Mouse (Mus musculus): ENCODE measurements around the gene Ccdc117.
"Not testable (repeated sequence)": the region's sequence is repeated elsewhere in the genome, so short reads cannot be mapped to it uniquely, and the experiment has no call there.

Ccdc117 gene

DNA sequence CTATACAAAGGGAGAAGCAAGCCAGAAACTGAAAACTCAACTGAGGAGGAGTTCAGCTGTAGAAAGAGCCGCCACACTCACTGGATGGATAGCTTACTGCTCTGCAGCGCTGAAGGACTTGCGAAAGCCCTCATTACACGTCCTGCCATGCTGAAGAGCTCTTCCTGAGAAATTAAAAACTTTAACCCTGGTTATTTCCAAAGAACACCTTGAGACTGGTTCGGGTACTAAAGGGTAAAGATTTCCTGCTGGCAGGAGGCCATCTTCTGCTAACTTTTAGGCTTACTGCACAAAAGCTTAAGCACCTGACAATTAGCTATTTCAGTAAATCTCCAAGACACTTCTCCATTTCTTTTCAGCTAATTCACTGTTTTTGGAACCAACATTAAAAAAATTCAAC, 11.8 kb downstream of the Ccdc117 start:
- DNase-seq, result no peak

DNA sequence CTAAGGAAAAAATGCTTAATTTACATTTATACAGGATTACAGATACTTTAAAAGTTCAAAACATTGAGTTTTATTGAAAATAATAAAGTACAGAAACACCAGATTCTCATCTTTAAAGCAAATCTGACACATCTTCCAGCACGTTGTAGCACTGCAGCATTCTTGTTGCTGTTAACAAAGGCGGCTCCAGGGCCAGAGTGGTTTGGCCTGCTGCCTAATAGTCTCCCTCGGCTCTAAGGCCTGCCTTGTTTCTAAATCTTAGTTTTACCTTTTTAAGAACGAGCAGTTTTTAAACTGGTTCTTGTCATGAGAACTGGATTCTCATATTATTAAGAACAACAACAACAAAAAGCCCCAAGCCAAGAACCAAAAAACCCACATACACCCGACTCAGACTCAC, 13.1 kb downstream of the Ccdc117 start:
- DNase-seq, result no peak

DNA sequence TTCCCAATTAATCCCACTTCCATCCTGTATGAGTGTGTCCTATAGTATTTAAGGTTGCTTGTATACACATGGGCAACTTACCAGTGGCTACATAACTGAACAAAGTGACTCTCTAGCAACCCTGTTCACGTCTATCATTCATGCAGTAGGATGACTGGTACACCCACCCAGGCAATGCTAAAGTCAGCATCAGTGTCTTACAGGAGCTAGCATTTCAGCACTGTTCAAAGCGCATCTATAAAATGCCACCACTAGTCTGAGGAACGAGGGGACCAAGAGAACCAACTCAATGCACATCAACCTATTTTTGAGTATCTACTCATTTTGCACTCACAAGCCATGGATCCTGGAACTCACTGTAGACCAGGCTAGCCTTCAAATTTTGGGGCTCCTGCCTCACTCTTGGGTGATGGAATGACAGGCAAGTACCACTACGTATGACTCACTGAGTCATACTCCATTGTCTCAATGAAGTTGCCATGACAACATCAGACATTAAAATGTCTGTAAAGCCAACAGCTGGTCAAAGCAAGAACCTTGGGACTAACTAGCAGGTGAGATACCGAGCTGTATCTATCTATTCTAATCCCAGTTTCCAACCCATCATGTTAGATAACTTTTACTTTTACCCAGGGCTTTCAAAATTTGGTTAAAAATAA, 14.0 kb downstream of the Ccdc117 start:
- no peak for DNase-seq

DNA sequence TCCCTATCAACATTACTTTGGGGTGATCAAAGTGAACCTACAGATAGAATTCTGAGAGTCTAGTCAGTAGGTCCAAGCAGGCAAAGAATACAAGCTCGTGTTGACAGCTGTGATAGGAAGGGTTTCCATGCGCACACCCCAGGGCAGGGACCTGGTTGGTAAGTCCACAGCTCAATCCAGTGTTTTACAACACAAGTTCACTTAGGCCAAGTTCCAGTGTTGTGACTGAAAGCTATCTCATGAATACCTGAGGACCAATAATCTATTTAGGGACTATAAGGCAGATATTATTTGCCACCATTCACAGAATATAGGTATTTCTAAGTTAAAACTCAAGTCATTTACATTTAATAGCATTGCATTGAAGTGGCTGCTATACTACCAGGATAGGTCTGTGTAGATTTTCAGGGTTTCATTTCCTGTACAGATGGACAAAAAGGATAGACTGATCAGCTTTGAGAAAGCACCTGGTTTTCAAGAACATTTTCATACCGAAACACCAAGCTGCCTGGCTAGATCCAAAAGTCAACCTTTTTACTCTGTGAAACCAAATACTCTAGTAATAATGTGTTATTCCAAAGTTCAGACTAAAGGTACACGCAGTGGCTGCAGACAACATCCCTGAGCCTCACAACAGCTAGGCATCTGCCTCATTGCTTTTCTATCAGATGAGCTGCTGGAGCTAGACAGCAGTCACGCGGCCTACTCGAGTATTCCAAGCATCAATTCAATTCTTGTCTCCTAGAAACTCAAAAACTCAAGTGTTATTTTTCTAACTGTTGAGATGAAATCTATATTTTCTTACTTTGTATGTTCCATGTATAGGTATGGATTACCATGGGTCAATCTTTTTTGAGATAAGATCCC, 15.2 kb downstream of the Ccdc117 start:
- no peak for DNase-seq

DNA sequence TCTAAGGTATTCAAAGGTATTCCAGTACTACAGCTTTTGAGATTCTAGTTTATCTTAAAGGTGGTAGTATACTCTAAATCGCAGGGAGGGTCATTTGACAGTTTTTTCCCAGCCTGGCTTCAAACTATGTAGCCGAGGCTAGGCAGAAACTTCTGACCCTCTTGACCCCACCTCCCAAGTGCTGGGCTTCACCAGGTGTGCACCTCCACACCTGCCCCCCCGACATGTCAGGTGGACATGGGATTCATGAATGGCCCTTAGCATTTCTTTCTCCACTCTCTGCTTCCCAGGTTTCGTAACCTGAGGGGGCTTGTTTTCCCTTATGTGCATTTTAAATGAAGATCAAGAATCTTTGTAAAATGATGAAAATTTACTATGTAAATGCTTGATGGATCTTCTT, 16.6 kb downstream of the Ccdc117 start:
- DNase-seq, result no peak

DNA sequence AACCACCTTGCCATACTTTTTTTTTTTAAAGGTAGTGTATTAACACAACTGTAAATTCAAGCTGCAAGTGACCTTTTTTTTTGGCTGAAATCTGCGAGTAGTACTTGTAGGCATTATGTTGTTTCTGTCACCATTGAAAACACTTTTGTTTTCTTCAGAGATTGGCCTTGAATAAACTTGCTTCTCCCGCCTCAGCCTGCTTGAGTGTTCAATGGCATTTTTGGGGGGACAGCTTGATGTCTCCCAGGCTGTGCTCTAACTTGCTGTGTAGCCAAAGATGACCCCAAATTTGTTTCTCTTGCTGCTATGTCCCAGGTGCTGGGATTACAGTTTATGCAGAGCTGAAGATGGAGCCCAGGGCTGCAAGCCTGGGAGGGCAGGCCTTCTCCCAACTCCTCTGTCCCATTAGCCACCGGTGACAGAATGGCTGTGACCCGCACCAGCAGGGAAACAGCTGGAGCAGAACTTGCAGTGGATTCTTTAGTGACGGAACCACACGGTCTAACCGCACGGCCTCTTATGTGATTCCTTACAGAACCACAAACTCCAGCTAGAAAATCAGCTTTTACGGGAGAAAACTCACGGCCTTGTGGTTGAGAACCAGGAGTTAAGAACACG, 19.1 kb downstream of the Ccdc117 start:
- no peak for DNase-seq

DNA sequence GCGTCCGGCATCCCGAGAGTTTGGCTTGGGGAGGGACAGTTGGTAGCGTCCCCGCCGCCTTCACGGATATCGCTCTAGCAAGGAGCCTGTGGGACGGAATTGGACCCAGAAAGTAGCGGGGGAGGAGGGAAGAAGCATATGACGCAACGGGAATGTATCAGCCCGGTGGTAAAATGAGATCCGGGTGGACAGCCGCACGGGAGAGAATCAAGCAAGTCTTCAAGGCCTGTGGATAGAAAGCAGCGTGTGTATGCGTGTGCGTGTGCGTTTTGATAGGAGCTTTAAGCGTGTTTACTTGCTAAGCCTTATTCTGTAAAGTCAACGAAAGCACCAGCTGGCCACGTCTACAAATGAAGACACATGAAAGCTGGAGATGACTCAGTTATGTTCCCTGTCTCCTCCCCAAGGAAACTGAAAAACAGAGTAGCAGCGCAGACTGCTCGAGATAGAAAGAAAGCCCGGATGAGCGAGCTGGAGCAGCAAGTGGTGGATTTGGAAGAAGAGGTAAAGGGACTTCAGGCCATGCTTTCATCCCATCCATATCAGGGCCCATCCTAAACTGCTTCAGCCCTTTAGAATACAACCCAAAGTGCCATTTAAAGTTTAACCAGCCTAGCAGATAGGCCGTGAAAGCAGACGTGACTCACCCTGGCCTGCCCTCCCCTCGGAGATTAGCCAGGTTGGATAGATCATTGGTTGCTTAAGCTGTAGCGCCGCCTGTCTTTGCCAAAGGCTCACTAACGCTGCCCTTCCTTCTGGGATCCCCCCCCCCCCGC, 20.3 kb downstream of the Ccdc117 start:
- DNase-seq, result peak; percentile 83

DNA sequence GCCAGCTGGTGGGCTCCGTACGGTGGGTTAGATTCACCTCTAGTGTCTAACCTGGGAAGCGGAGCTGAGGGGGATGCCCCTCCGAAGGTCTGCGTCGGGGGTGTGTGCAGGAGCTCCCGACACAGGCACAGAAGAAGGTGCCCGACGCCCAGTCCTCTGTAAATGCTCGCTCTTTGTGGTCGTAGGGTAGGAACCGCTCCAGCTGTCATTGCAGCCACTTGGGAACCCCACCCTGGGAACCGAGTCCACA, 20.8 kb downstream of the Ccdc117 start:
- no peak for DNase-seq

DNA sequence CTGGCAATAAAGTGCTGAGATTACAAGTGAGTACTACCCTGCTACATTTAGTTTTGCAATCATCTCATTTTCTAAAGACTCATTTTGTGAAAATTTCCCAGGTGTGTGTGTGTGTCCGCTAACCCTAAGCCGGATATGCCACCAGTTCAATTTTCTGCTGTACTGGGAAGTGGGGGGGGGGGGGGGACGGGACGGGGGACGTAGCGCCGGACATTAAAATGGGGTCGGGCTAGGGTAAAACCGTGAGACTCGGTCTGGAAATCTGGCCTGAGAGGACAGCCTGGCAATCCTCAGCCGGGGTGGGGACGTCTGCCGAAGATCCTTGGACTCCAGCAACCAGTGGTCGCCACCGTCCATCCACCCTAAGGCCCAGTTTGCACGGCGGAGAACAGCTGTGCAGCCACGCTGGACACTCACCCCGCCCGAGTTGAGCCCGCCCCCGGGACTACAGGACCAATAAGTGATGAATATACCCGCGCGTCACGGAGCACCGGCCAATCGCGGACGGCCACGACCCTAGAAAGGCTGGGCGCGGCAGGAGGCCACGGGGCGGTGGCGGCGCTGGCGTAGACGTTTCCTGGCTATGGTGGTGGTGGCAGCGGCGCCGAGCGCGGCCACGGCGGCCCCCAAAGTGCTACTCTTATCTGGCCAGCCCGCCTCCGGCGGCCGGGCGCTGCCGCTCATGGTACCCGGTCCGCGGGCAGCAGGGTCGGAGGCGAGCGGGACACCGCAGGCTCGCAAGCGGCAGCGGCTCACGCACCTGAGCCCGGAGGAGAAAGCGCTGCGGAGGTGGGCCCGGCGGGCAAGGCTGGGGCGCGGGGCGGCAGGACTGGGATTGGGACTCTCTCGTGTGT, 21.3 kb downstream of the Ccdc117 start, which contains the start of gene Xbp1:
Xbp1 (plus strand) TSS at position 248 of the 854 bp plus-strand sequence.
- peak; percentile 98 for DNase-seq

DNA sequence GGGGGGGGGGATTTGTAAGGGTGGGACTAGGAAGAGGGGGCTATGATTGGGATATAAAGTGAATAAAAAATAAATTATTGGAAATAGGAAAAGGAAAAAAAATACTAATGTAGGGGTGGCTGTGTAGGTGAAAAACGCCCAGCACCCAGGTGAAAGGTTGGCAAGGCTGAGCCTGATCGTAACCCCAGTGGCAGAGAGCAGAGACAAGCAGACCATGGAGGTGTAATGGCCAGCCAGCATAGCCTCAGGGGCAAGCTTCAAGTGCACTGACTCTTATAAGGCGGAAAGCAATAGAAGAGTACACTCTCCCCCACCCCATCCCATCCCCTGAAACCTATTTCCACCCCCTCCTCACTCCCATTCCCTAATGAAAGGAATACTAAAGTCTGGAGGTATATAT, 22.3 kb downstream of the Ccdc117 start:
- DNase-seq, result no peak

DNA sequence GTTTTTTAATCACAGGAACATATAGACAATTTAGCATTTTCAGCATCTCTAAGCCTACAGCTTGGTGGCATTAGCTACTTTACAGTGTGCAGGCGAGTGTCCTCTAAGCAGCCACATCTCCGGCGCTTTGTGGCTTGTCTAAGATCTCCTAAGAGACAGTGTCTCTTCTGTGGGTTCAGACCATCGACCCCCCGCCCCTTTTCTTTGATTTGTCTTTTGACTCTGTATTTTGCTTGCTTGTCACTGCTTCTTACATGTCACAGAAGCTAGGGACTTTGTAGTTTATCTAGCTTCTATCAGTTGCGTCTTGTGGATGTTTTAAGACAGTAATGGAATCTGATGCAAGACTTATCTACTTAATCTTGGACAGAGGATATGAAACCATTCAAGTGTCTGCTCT, 24.6 kb downstream of the Ccdc117 start:
- no peak for DNase-seq

DNA sequence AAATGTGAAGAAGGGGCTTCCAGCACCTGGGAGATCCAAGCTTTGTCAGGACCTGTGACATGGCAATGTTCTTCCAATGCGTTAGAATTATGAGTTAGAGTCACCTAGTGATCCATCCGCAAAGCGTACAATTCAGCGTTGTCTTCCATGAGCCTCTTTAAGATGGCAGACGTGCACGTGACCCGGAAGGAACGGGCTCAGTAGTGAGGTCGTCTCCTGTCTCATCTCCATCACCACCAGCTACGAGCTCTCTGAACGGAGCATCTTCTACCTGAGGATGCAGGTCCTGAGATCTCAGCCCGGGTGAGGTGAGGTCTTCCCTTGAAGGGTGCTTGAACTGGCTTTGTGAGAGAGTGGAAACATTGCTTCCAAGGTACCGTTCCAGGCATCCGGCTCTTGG, 25.4 kb downstream of the Ccdc117 start:
- no peak for DNase-seq

DNA sequence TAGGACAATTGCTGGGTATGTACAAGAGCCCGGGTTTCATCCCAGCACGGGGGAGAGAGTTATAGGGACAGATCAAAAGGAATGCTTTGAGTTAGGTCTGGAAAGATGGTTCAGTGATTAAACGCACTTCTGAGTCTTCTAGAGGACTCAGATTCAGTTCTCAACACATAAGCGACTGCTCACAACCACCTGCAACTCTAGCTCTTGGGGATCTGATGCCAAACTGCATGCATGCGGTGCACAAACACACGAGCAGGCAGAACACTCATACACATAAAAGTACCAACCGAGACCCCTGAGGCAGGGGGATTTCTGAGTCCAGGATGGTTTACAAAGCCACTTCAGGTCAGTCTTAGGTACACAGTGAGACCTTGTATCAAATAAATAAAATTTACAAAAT, 25.8 kb downstream of the Ccdc117 start:
- no peak for DNase-seq

DNA sequence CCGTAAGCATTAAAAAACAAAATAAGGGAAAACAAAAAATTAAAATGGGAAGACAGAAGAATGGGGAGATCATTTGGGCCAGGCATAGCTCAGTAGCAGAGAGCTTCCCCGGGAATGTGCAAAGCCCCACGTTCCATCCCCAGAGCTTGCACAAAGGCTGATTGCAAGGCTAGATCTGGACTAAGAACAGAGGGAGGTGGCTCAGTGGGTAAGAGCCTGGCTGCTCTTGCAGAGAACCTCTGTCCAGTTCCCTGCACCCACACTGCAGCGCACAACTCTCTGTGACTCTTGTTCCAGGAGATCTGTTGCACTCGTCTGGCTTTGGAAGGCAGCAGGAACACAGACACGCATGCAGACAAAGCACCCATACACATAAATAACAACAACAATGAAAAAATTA, 26.3 kb downstream of the Ccdc117 start:
- no peak for DNase-seq

DNA sequence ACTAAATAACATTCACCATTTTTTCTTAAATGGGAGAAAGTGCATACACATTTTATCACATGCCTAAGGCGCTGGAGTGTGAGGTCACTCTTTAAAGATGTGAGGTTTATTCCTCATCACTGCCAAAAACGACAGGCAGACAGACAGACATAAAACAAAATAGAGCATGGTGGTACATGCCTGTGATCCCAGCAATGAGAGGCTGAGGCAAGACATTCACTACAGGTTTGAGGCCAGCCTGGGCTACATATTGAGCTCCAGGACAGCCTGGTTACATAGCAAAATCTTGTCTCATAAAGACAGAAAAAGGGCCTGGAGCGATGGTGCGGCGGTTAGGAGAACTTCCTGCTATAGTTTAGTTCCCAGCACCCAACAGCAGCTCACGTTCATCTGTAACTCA, 26.8 kb downstream of the Ccdc117 start:
- DNase-seq, result no peak

DNA sequence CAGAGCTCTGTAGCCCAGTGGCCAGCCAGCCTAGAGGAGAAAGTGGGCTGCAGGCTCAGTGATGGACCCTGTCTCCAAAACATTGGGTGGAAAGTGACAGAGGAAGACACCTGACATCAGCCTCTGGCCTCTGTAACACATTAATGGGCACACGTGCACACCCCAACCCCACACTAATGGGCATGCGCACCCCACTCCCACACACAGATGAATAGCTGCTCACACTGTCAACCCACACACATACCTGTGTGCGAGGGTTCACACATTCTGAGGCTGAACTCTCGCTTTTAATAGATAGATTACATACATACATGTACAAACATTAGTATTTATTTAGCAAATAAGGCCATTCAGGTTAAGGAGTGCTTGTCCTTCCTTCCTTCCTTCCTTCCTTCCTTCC, 27.9 kb downstream of the Ccdc117 start:
- no peak for DNase-seq

DNA sequence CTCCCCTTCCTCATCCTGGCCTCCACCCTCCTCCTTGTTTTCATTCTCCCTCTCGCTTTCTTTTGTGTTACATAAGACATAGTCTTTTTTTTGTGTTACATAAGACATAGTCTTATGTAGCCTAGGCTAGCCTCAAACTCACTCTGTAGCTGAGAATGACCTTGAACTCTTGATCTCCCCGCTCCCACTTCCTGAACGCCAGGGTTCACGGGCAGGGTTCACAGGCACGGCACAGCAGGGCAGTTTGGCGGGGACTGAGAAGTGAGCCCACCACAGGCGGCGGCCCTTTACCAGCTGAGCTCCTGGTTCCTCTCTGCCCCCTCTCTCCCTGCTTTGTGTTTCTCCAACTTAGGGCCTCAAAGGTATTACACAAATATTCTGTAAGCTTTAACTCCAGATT, 29.0 kb downstream of the Ccdc117 start:
- DNase-seq, result no peak

DNA sequence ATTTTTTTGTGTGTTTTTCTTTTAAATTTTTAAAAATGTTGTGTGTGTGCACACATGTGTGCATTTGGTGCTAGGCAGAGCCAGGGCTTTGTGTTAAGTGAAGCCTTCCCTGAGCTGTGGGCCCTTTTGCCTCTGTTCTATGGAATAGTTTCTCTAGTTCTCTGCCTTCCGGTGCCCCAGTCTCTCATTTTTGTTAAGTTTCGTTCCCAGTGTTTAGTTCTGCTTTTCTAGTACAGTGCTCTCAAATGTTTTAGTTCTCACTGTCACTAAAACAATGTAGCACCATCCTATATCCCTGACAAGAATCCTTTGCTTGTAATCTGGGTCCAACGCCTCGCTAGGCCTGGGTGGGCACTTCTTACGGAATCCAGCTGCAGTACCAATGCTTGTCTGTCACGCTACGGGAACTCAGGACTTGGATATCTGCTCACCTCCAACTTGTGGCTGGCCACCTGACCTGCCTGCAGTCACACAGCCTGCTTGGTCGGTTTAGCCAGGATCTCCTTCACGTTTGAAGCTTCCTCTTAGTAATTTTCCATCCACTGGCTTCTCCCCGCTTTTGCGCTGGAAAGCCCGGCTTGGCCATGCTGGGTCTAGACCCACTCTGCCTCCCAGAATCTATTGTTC, 29.8 kb downstream of the Ccdc117 start:
- DNase-seq, result no peak

DNA sequence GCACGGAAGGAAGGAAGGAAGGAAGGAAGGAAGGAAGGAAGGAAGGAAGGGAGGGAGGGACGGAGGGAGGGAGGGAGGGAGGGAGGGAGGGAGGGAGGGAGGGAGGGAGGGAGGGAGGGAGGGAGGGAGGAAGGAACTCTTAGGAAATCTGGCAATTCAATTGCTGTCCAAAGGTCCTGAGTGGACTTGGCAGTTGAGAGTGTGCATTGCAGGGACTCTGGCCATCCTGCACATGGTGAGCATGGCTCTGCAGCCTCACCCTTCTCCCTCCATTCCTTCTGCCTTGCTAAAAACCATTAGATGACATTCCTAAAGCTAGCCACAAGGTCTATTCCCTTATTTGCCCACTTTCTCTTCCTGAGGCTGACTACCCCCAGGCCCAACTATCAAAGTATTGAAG, 31.3 kb downstream of the Ccdc117 start:
- DNase-seq, result not testable (repeated sequence)

DNA sequence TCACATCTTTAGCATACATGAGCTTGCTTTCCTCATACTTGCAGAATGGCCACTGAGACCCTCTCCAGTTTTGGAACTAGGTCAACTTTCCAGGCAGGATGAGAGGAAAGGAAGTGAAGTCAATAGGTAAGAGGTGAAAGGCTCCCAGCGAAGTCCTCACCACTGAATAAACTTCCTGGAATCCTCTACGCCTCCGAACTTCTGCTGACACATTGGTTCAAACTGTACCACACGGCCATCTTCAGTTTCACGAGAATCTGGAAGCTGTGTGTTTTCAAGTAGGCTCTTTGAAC, 31.9 kb downstream of the Ccdc117 start:
- DNase-seq, result no peak

DNA sequence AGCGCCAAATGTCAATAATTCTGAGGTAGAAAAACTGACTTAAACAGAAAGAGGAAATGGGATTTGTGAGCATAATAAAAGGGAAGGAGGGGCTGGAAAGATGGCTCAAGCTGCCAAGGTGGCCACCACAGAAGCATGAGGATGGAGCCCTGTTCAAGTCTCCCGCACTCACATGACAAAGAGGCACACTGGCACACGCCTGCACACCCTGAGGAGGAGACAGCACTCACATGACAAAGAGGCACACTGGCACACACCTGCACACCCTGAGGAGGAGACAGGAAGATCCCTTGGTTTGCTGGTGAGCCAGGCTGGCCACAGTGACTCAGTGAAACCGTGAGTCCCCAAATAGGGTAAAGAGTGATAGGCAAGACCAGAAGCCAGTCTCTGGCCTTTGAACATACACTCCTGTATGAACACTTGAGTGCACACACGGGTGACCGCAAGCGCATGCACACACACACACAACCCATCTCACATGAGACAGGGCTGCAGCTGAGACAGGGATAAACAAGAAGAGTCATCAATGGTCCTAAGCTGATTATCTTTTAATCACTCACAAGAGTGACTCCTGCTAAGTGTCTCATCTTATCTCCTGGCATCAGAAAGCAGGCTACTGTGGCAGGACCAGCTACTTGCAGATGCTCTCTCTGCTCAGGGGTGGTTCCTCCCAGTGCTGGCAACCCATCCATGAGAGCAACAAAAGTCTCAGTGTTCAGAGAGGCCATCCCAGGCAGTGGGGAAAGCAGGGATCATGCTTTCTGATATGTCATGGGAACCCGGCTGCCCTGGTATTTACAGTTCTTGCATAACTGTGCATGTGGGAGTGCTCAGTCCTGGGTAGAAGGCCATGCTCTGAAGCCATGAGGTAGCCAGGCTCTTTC, 32.5 kb downstream of the Ccdc117 start:
- no peak for DNase-seq

Measured in right cerebral cortex, adult 18-20 months (tissue).